Mouse (Mus musculus): ENCODE measurements around the gene Pla2g5.

DNA sequence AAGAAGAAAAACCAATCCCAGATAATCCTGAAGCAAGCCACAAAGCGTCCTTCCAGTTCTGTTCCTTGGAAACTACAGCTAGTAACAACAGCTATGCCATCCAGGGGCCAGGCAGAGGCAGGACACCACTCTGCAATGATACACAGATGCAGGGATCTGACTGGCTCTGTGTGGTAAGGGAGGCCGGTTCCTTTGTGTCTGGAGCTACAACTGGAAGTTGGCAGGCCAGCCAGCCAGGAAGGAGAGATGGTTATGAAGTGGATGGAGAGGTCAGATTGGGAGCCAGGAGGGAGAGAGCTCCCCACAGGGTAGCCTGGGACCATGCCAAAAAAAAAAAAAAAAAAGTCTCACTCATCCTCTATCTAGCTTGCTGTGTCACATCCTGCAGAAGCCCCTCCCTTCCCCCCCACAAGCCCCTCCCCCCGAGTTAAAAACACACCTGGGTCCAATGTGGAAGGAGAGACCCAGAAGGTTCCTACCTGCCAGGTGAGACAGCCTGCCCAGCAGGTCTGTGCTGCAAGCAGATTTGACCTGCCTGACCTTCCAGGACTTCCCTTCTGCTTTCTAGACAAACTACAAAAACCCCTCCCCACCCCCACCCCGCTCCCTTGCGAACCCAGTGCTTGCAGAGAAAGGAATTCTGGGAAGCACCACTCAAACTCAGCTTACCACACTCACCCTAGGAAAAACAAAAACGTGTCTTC is 66.6 kb downstream of the Pla2g5 start:
- no peak for TF ChIP-seq CTCF (IDR thresholded peaks at IDR 0.05; ENCODE audit: extremely low read depth, insufficient read depth, insufficient read length, insufficient replicate concordance)
- TF ChIP-seq POLR2A (IDR thresholded peaks at IDR 0.05; ENCODE audit: low read depth, low read length), result no peak
